Mouse (Mus musculus): ENCODE data around the gene Cox6a1. TPM values are rescaled to one million over a fixed set of nuclear protein-coding genes. Genes with fewer than 3 reads are reported as not detected.
A peak's percentile ranks its signal among the peaks of the same experiment; 100 is the strongest.
"Not testable (repeated sequence)": the region's sequence is repeated elsewhere in the genome, so short reads cannot be mapped to it uniquely, and the experiment has no call there.

Cox6a1 gene
- total and polyA plus RNA-seq, 2 experiments from 2014 or later = 1,342 to 1,504 TPM

DNA sequence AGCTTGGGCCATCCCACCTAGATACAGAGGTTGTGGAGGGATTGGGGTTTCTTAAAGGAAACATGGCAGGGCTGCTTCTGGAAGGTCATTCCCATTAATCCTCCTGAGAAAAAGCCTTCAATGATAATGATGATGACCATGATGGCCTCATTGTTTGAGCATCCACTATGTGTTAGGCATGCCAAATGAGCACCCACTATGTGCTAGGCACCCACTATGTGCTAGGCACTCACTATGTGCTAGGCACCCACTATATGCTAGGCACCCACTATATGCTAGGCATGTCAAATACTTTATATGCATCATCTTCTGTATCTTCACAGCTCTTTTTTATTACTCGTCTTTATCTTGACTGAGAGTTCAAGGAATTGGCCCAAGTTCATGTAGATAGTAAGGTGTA is 44.2 kb upstream of the Cox6a1 start:
- TF ChIP-seq CTCF (IDR thresholded peaks at IDR 0.05) = no peak
- DNase-seq (ENCODE audit: low spot score) = no peak
- Histone ChIP-seq H3K4me2 (ENCODE audit: low read depth, low read length, poor library complexity, severe bottlenecking) (no peak overlapping the region), H3K9ac (replicated peaks; ENCODE audit: low read length, poor library complexity, severe bottlenecking) (no peak overlapping the region), H3K27ac (ENCODE audit: low read depth, low read length) (no peak overlapping the region), H3K36me3 (ENCODE audit: insufficient read depth, low read length) (no peaks in the 10 kb centered on the region), H3K9me3 (ENCODE audit: low read length) (no peaks in the 10 kb centered on the region), H3K27me3 (ENCODE audit: insufficient read depth, low read length) (no peaks in the 10 kb centered on the region), H3K4me1 (ENCODE audit: insufficient read depth, low read length) (peaks cover 3% of the 10 kb centered on the region; the same call in 1 of the 2 replicates), H3K4me3 (ENCODE audit: low read depth, low read length) (no peak overlapping the region)
- WGBS = 97% methylated on average over 1 of the region's 1 CpGs
- ATAC-seq (ENCODE audit: low FRiP score) = no peak

DNA sequence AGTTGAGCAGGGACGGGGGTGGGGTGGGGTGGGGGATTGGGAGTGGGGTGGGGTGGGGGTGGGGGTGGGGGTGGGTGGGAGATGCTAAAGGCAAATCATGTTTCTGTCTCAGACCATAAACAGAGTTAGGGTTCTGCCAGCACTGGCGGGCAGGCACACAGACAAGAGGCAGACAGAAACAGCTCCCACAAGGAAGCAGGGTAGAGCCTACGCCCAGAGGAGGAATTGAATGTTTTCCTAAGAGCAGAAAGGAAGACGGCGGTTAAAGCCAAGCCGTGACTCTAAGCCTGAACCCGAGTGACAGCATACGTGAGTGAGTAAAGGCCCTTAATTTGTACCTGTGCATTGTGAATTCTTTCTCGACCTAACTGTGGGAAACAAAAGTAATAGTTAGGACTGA is 43.2 kb upstream of the Cox6a1 start:
- WGBS = 30% methylated on average over 8 of the region's 9 CpGs
- H3K36me3 ChIP-seq (ENCODE audit: insufficient read depth, low read length) = no peaks in the 10 kb centered on the region

GRCm38 (mm10) chr5:115378882-115379281 is 30.1 kb upstream of the Cox6a1 start:
- not testable (repeated sequence) for H3K4me1 ChIP-seq (ENCODE audit: insufficient read depth, low read length); H3K4me3 ChIP-seq (ENCODE audit: low read depth, low read length); ATAC-seq (ENCODE audit: low FRiP score); H3K27me3 ChIP-seq (ENCODE audit: insufficient read depth, low read length); DNase-seq (ENCODE audit: low spot score); H3K9me3 ChIP-seq (ENCODE audit: low read length); H3K9ac ChIP-seq (replicated peaks; ENCODE audit: low read length, poor library complexity, severe bottlenecking); H3K4me2 ChIP-seq (ENCODE audit: low read depth, low read length, poor library complexity, severe bottlenecking); H3K27ac ChIP-seq (ENCODE audit: low read depth, low read length); H3K36me3 ChIP-seq (ENCODE audit: insufficient read depth, low read length)
- WGBS = 82% methylated on average over 2 of the region's 2 CpGs

More for the DNA sequence above, 43.2 kb upstream of the Cox6a1 start:
- no peak for DNase-seq (ENCODE audit: low spot score)
- Histone ChIP-seq H3K4me3 (ENCODE audit: low read depth, low read length) (no peak overlapping the region), H3K27ac (ENCODE audit: low read depth, low read length) (no peak overlapping the region), H3K9ac (replicated peaks; ENCODE audit: low read length, poor library complexity, severe bottlenecking) (no peak overlapping the region), H3K4me2 (ENCODE audit: low read depth, low read length, poor library complexity, severe bottlenecking) (no peak overlapping the region), H3K4me1 (ENCODE audit: insufficient read depth, low read length) (no peaks in the 10 kb centered on the region), H3K9me3 (ENCODE audit: low read length) (no peaks in the 10 kb centered on the region), H3K27me3 (ENCODE audit: insufficient read depth, low read length) (no peaks in the 10 kb centered on the region)
- no peak for TF ChIP-seq CTCF (IDR thresholded peaks at IDR 0.05)
- ATAC-seq (ENCODE audit: low FRiP score) = no peak

GRCm38 (mm10) chr5:115375436-115375835 is 26.7 kb upstream of the Cox6a1 start:
- Histone ChIP-seq H3K27ac (ENCODE audit: low read depth, low read length) (no peak overlapping the region), H3K4me2 (ENCODE audit: low read depth, low read length, poor library complexity, severe bottlenecking) (no peak overlapping the region), H3K27me3 (ENCODE audit: insufficient read depth, low read length) (no peaks in the 10 kb centered on the region), H3K4me3 (ENCODE audit: low read depth, low read length) (no peak overlapping the region), H3K9me3 (ENCODE audit: low read length) (no peaks in the 10 kb centered on the region), H3K36me3 (ENCODE audit: insufficient read depth, low read length) (no peaks in the 10 kb centered on the region), H3K4me1 (ENCODE audit: insufficient read depth, low read length) (no peaks in the 10 kb centered on the region), H3K9ac (replicated peaks; ENCODE audit: low read length, poor library complexity, severe bottlenecking) (no peak overlapping the region)
- ATAC-seq (ENCODE audit: low FRiP score) (no peak), DNase-seq (ENCODE audit: low spot score) (no peak)
- 0 out of 2 replicates have a peak, but pooled peaks have one; percentile 18 for TF ChIP-seq CTCF (IDR thresholded peaks at IDR 0.05)
- WGBS = 93% methylated on average over 2 of the region's 2 CpGs

DNA sequence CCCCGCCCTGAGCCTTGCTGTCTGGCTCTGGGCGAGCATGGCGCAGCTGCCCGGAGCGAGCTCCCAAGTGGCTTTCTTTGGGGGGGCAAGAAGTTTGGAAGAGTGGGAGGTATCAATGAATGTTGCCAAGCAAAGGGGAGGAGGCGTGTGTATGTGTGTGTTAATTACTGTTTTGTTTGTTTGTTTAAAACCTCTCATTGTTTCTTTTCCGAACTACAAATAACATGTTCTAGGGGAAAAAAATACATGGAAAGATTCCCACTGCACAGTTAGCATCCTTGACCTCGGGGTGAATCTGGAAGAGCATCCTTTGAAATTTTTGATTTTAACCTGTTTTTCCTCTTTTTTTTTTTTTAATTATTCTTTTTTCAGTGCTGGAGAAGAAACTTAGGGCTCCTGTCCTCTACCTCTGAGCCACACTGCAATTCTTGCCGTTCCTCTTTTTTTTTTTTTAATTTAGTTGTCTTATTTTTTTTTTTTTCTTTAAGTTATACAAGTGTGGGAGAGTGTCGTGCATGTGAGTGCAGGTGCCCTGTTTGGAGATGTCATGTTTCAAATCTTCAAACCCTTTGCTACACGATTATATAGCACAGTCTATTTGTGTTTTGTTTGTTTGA is 25.5 kb upstream of the Cox6a1 start:
- H3K9ac ChIP-seq (replicated peaks; ENCODE audit: low read length, poor library complexity, severe bottlenecking) = peak overlapping the region; percentile 37; the same call in 1 of the 2 replicates
- H3K4me3 ChIP-seq (ENCODE audit: low read depth, low read length) = peak overlapping the region; percentile 28
- TF ChIP-seq CTCF (IDR thresholded peaks at IDR 0.05) = no peak
- DNase-seq (ENCODE audit: low spot score) (no peak), ATAC-seq (ENCODE audit: low FRiP score) (no peak)
- no peaks in the 10 kb centered on the region for H3K9me3 ChIP-seq (ENCODE audit: low read length)
- no peak overlapping the region for H3K27ac ChIP-seq (ENCODE audit: low read depth, low read length)
- H3K36me3 ChIP-seq (ENCODE audit: insufficient read depth, low read length) = no peaks in the 10 kb centered on the region
- 7% methylated on average over 11 of the region's 11 CpGs for WGBS
- H3K4me2 ChIP-seq (ENCODE audit: low read depth, low read length, poor library complexity, severe bottlenecking) = peak overlapping the region; percentile 65
- no peaks in the 10 kb centered on the region for H3K27me3 ChIP-seq (ENCODE audit: insufficient read depth, low read length)
- H3K4me1 ChIP-seq (ENCODE audit: insufficient read depth, low read length) = no peaks in the 10 kb centered on the region

DNA sequence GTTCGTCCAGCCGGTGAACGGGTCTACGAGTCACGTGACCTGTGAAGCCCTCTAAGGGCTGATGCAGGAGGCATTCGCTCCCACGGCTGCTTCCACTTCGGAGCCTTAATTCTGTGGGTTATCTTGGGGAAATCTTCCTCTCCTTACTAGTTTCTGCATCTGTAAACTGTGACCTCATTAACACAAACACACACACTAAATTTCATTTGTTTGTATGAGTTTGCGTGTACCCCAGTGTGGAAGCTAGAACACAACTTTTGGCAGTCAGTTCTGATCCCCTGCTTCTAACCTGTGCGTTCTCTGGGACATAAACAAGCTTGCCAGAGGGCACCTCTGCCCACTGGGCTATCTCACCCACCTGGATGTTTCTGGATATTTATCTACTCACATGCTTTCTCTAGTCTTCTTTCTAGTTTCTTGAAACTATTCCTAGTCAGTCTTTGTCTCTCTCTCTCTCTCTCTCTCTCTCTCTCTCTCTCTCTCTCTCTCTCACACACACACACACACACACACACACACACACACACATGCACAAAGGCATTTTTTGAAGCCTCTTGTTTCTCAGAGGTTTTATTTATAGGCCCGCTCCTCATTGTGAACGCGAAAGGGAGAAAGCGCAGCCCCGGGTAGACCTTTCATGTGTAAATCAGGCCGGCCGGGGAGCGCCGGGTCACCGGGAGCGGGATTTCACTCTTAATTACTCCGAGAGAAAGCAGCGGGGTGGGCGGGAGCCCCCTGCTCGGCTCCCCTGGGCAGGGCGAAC is 24.8 kb upstream of the Cox6a1 start:
- DNase-seq (ENCODE audit: low spot score) (peak; percentile 54), ATAC-seq (ENCODE audit: low FRiP score) (no peak)
- Histone ChIP-seq H3K4me3 (ENCODE audit: low read depth, low read length) (peak overlapping the region; percentile 28), H3K9me3 (ENCODE audit: low read length) (no peaks in the 10 kb centered on the region), H3K9ac (replicated peaks; ENCODE audit: low read length, poor library complexity, severe bottlenecking) (peak overlapping the region; percentile 37; the same call in 1 of the 2 replicates), H3K4me2 (ENCODE audit: low read depth, low read length, poor library complexity, severe bottlenecking) (peak overlapping the region; percentile 65), H3K4me1 (ENCODE audit: insufficient read depth, low read length) (no peaks in the 10 kb centered on the region), H3K27me3 (ENCODE audit: insufficient read depth, low read length) (no peaks in the 10 kb centered on the region), H3K36me3 (ENCODE audit: insufficient read depth, low read length) (no peaks in the 10 kb centered on the region), H3K27ac (ENCODE audit: low read depth, low read length) (no peak overlapping the region)
- no peak for TF ChIP-seq CTCF (IDR thresholded peaks at IDR 0.05)
- WGBS = 8% methylated on average over 26 of the region's 26 CpGs

Data from midbrain, postnatal 0 days (tissue).